Mouse (Mus musculus): ENCODE data around the gene Srgap3.
A peak's percentile ranks its signal among the peaks of the same experiment; 100 is the strongest.
"Not testable (repeated sequence)": the region's sequence is repeated elsewhere in the genome, so short reads cannot be mapped to it uniquely, and the experiment has no call there.

The Srgap3 gene

GRCm38 (mm10) chr6:112735054-112735453 lies 212.0 kb downstream of the Srgap3 start:
- no peak for DNase-seq

- no peak for DNase-seq
These were observed 213.1 kb downstream of the Srgap3 start for GRCm38 (mm10) chr6:112733942-112734341.

DNA sequence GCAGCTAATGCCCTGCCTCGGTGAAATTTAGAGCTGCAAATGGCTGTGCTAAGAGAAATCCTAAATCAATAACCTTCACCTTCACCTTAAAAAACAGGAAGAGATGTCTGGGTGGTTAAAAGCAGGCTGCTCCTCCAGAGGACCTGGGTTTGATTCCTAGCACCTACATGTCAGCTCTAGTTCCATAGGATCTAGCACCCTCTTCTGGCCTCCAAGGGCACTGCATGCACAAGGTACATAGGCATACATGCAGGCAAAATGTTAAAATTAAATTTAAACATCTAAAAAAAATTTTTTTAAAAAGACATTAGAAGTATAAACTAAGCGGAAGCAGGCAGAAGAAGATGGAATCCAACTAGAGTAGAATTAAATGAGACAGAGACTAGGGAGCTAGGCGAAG lies 214.6 kb downstream of the Srgap3 start:
- DNase-seq = no peak

- no peak for DNase-seq
These were observed 215.7 kb downstream of the Srgap3 start for GRCm38 (mm10) chr6:112731386-112731785.

DNA sequence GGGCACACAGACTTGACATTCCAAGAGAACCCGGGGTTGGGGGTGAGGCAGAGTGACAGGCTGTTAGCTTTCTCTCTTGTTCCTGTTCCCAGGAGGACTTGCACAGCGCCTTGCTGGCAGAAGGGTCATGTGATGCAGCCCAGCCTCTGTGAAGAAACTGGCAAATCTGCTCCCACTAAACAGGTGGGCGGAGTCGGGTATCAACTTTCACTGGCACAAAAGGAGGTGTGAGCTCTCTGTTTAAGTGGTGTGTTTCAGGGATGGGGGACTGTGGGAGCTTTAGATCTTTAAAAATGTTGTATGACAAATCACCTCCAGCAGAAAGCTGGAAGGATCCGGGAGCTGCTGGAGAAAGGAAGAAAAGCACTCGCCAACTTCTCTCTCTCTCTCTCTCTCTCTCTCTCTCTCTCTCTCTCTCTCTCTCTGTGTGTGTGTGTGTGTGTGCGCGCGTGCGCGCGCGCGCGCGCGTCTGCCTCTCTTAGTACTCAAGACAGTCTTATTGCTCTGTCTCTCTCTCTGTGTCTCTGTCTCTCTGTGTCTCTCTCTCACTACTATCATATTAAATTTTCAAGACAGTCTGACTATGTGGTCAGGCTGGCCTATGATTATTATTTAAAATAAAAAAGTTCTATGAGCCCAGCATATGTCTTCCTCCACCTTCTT lies 218.2 kb downstream of the Srgap3 start:
- no peak for DNase-seq

DNA sequence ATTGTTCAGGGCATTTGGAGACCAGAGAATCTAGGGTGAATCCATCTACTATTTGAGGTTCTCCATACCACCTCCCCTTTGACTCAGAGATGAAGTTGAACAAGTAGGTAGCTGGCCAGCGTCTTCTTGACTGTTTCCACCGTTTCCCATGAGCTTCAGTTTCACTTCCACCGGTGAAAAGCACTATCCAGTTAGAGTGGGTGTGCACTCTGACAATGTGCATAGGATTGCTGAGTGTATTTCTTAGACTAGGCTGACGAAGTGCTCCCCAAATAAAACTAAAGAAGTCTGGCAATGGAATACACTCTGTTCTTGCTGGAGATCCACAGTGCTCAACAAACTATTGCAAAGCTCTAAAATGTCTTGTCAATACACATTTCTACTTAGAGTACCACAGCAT lies 221.6 kb downstream of the Srgap3 start:
- DNase-seq = no peak

DNA sequence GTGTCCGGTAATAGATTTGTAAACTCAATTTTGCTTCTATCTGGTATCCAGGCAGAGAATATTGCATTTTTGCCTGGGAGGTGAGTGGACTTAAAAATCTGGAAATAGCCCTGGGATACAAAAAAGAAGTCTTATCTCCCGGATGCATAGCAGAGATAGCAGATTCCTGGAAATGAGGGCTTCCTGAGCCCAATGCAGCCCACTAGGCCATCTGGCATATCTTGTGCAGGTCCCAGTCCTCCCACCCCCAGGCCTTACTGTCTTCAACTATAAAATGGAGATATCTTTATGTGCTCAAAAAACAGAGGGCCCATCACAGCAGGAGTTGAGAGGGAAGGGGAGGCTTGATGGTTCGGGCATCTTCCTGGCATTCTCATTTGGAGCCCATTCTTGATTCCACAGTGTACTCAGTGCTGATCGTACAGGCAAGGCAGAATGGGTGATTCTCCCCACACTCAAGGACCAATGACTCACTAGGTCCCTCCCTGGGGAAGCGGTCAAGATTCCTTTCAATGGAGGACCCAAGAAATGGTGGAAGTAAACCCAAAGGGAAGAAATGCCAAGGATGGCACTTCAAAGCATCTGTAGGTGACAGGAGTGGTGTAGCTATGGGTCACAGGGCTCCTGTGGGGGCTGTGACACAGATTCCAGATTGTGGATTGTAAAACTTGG lies 226.5 kb downstream of the Srgap3 start:
- DNase-seq = no peak

- no peak for DNase-seq
These were observed 227.1 kb downstream of the Srgap3 start for GRCm38 (mm10) chr6:112719983-112720382.

GRCm38 (mm10) chr6:112717168-112717567 lies 229.9 kb downstream of the Srgap3 start:
- peak; percentile 70 for DNase-seq

GRCm38 (mm10) chr6:112713951-112714350 lies 233.1 kb downstream of the Srgap3 start:
- no peak for DNase-seq

GRCm38 (mm10) chr6:112702296-112702695 lies 244.8 kb downstream of the Srgap3 start:
- DNase-seq = not testable (repeated sequence)

- peak; percentile 79 for DNase-seq
These were observed 246.7 kb downstream of the Srgap3 start for GRCm38 (mm10) chr6:112700392-112700791.

DNA sequence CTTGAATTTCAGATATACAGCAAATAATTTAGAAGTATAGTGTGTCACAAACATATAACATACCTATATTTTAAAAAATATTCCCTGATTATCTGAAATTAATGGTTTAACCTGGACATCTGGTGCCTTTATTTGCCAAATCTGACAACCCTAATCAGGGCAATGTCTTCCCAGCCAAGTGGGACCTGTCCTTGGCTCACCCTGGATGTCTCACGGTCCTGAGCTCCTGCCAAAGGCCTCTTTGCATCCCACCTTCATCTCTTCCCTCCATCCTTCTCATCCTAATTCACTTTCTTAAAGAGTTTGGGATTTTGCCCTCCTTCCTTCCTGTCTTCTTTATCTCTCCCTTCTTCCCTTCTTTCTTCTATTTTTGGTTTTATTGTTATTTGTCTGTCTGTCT lies 248.0 kb downstream of the Srgap3 start:
- DNase-seq = no peak

DNA sequence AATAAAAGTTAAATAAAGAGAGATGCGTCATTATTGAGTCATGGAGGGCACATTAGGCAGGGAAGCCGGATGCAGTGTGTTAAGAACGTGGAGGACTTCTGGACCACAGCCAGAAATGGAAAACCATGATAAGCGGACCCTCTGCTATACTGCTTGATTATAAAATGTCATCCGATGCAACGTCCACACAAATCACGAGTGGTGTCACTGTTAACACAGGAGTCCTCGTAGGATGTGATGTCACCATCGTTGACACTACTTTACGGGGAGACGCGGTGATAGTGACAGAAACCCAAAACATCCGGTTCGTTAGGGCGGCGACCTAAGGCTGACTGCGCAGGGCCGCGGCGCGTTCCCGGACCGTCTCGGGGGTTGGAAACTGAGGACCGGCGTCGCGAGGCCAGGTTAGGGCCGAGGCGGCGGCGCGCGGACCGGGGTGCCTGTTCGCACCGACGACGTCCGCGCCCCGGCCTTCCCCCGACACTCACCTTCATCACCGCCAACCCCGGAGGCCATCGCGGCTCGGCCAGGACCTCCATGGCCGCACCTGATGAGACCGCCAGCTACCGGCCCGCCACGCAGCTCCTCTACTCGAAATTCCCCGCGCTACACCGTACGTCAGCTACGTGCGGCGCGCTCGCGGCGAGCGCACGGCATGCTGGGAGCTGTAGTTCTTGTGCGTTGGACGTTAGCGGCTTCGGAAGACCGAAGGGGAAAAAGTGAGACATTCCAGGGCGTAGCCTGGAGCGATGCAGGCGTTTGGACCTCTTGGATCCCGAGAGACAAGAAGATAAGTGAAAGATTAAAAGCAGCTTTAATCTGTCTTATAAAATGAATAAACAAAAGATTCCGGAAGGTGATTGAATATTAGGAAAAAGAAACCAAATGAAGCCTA lies 250.8 kb downstream of the Srgap3 start, which contains the start of gene Rad18:
TSS of gene Rad18 (minus strand) at position 631 of the 895 bp plus-strand sequence.
- DNase-seq = peak; percentile 79

GRCm38 (mm10) chr6:112694492-112694891 lies 252.6 kb downstream of the Srgap3 start:
- DNase-seq = no peak

DNA sequence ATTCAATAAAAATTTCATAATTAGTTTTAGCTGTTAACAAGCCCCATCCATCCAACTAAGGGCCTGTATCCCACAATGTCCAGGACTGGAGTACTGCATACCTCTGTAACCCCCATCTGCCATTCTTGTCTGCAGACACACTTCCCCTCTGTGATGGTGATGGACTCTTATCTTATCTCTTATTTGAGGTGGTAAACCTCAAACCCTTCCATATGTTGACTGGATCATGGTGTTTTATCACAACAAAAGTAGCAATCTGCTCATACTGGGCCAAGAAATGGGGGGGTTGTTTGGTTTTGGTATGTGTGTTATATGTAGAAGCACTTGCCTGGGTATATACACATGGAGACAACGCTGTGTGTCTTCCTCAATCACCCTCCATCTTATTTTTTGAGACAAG lies 255.5 kb downstream of the Srgap3 start:
- no peak for DNase-seq

- no peak for DNase-seq
These were observed 259.0 kb downstream of the Srgap3 start for GRCm38 (mm10) chr6:112688033-112688432.

- no peak for DNase-seq
These were observed 260.6 kb downstream of the Srgap3 start for GRCm38 (mm10) chr6:112686485-112686884.

DNA sequence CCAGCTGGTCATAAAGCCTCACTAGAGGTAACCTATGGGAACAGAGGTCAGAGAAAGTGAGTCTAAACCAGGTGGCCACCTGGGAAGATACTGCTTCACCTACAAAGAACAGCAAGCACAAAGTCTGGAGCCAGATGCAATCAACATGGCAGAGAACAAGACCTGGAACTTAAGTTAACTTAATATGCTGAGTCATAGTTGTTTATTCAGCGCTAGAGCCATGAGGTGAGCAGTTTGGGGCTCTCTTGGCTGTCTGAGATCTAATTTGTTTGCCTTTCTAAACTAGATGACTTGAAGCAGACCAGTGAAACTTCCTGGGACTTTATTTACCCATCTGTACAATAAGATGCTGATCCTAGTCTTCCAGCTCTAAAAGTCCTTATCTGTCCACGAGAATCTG lies 263.0 kb downstream of the Srgap3 start:
- DNase-seq = no peak

Data from cerebellum, adult 9-10 months (tissue).